Mouse (Mus musculus) midbrain, embryonic 13.5 days (tissue): ENCODE results near the gene Slc19a3. TPM values are rescaled to one million over a fixed set of nuclear protein-coding genes. Genes with fewer than 3 reads are reported as not detected.

Experiments used
- polyA plus RNA-seq: library from polyadenylated mRNA; unstranded; fragments of >200 nt; fragmentation: Nextera tagmentation; extraction: Ambion mirVana; gene quantifications from 2 replicates; pipeline ENCODE4 v1.2.1, GENCODE M21; 2015

The Slc19a3 gene
- polyA plus RNA-seq, 1 experiment from 2014 or later: 0.63 TPM

Other genes with a start within 250 kb of the Slc19a3 start
- gene Agfg1, start 199.0 kb downstream of the Slc19a3 start, polyA plus RNA-seq: 26.5 and 31.0 TPM in 2 replicates
- gene A030005L19Rik, start 125.1 kb downstream of the Slc19a3 start, polyA plus RNA-seq: 0.34 TPM in 1 of 2 replicates, not detected in the other
- not detected in 2 replicates for gene A030014E15Rik, start 113.5 kb downstream of the Slc19a3 start, polyA plus RNA-seq
- gene Gm6217, start 107.0 kb downstream of the Slc19a3 start, polyA plus RNA-seq: not detected in 2 replicates
- gene A030003K21Rik, start 95.1 kb downstream of the Slc19a3 start, polyA plus RNA-seq: not detected in 2 replicates
- gene Gm7544, start 82.4 kb downstream of the Slc19a3 start, polyA plus RNA-seq: not detected in 2 replicates
- gene Gm47955, start 78.2 kb downstream of the Slc19a3 start, polyA plus RNA-seq: not detected in 2 replicates
- gene Gm47959, start 37.9 kb downstream of the Slc19a3 start, polyA plus RNA-seq: not detected in 2 replicates
- gene Krtap28-10, start 4.0 kb upstream of the Slc19a3 start, polyA plus RNA-seq: not detected in 2 replicates
- gene Gm47969, start 6.5 kb upstream of the Slc19a3 start, polyA plus RNA-seq: not detected in 2 replicates
- gene A030005K14Rik, start 20.9 kb upstream of the Slc19a3 start, polyA plus RNA-seq: not detected in 2 replicates
- gene Krtap28-13, start 22.5 kb upstream of the Slc19a3 start, polyA plus RNA-seq: not detected in 2 replicates
- gene Ccl20, start 78.3 kb upstream of the Slc19a3 start, polyA plus RNA-seq: not detected in 2 replicates
- 0.40 and 0.81 TPM in 2 replicates for gene Daw1, start 121.3 kb upstream of the Slc19a3 start, polyA plus RNA-seq